Mouse (Mus musculus): Measurements from ENCODE around the gene Fbxo41.
"Not testable (repeated sequence)": the region's sequence is repeated elsewhere in the genome, so short reads cannot be mapped to it uniquely, and the experiment has no call there.

Fbxo41 gene

DNA sequence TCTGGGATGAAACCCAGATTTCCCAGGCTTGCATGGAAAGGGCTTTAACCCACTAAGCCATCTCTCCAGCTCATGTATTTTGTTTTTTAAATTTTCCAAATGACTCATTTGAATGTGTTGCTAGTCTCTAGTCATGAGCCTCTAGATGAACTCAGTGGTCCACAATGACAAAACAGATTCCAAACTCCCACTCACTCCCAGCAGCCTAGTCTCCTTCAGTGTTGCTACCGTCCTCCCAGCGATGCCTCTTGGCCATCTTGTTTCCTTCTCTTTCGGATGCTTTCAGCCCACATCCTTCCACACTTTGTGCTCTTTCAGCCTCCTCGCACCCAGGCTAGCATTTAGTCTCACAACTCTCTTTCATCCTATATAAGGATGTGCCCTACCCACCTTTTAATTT lies 12.5 kb downstream of the Fbxo41 start:
- DNase-seq (ENCODE audit: low read depth): no peak

DNA sequence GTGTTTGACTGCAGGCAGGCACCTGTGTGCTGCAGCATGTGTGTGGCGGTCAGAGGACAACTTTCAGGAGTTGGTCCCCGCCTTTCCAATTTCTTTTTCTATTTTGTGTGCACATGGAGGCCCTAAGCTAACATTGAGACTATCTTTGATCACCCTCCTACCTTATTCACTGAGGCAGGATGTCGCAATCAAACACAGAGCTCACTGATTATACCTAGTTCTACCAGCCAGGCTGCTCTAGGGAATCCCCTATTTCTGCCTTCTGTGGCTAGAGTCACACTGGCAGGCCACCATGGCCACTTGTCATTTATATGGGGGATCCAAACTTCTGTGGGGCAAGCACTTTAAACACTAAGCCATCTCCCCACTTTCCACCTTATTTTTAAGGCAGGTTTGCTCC lies 13.1 kb downstream of the Fbxo41 start:
- no peak for DNase-seq (ENCODE audit: low read depth)

DNA sequence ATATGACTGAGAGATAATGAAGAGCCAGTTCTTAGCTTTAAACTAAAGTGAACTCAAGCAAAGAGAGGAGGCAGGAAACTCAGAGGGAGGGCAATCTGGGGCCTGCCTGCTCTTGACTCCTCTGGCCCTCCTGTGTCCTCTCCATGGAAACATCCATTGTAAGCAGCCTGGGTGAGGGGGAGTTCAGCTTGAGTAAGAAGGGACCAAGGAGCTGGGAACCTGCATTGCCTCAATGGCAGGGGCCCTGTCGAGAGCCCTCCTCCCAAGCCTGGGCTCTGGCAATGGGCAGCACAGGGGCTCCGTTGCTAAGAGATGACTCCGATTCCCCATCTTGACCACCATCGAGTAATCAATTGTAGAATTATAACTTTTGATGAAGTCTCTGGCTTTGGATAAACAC lies 14.3 kb downstream of the Fbxo41 start:
- DNase-seq (ENCODE audit: low read depth): no peak

DNA sequence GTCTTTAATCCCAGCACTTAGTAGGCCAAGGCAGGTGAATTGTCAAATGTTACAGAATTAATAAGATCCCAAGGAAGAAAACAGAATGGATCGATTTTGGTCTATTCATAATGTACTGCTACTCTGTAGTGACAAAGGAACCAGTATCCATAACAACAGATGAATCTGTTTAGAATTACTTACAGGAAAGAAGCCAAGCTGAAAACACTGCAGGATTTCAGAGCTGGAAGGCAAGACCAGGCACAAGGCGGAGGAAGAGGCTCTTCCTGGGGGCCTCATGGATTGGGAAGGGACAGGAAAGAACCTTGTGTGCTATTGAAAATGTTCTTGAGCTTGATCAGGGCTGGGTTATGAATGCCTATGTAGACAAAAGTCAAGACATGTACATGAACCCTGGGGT lies 17.1 kb downstream of the Fbxo41 start:
- no peak for DNase-seq (ENCODE audit: low read depth)

DNA sequence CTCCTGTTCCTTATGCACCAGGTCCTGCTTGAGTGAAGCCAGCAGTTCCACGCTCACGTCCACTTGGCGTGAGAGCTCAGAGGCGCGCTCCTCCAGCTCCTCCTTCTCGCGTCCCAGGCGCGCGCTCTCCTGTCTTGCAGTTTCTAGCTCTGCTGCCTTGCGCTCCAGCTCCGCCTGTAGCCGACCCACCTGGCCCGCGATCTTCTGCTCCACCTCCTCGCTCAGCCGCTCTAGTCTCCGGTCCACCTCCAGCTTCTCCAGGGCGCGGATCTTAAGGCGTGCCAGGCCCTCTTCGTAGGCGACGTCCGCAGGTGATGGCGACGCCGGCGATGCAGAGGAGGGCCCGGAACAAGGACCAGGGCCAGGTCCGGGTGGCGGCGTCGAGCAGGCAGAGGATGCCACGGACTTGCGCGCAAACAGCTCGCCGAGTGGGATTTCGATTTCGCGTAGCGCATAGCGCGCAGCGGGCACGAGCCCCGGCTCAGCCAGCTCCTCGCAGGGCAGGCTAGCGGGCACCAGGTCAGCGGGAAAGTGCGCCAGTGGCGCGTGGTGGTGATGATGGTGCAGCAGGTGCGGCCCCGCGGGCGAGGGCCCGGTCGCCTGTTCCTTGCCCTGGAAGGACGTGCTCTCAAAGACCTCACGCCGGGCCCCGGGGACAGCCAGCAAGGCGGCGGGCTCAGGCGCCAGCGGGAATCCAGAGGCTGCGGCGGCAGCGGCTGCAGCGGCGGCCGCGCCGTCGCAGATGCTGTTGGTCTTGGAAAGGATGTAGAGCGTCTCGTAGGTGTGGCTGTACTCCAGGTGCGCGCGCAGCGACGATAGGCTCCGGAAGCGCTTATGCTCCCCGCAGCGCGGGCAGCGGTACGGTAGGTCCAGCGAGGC lies 18.7 kb downstream of the Fbxo41 start:
- no peak for DNase-seq (ENCODE audit: low read depth)

DNA sequence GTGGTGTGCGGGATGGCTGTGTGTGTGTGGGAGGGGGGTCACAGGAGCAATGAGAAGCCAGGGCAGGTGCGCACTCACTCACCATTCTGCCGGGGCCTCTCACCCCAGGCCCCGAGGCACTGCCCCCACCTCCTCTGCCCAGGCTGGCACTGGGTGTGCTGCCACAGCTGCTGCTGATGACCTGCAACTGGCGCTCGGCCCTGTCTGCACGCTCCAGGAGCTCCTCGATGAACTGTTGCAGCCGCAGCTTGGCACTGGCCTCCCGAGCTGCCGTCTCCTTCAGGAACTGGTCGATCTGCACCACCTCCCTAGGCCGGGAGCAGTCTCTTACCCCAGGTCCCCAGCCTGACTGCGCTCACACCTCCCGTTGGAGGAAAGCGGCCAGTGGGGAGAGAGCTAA lies 22.1 kb downstream of the Fbxo41 start:
- no peak for DNase-seq (ENCODE audit: low read depth)

DNA sequence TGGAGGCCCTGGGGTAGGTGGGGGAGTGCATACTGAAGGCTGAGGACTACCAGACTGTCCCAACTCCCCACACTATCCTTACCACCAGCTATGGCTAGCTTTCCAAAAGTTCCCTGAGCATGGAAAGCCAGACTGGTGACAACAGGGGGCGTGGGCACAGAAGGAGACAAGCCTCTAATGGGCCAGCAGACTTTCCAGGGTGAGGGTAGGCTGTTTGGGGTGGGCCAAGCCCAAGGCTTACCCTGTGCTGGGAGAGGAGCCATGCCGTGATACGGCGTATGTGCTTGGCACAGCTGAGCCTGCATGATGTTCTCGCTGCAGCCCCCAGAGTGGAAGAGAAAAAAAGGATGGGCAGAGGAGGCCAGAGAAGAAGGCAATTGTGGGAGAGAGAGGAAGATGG lies 22.8 kb downstream of the Fbxo41 start:
- no peak for DNase-seq (ENCODE audit: low read depth)

DNA sequence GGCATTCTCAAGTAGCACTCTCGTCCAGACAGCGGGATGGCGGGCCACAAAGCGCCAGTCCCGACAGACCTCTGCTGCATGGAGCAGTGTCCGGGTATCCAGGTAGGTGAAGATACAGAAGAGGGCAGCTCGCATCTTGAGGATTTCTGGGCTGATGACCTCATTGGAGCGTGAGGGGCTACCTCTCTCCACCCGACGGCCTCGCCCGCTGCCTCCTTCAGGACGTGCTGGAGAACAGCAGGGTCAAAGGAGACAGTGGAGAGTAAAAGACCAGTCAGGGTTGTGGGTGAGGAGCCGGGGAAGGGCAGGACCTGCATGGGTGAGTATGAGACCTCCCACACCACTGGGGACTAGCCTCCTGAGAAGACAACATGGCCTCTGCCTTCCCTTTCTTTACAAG lies 24.4 kb downstream of the Fbxo41 start:
- DNase-seq (ENCODE audit: low read depth): no peak

DNA sequence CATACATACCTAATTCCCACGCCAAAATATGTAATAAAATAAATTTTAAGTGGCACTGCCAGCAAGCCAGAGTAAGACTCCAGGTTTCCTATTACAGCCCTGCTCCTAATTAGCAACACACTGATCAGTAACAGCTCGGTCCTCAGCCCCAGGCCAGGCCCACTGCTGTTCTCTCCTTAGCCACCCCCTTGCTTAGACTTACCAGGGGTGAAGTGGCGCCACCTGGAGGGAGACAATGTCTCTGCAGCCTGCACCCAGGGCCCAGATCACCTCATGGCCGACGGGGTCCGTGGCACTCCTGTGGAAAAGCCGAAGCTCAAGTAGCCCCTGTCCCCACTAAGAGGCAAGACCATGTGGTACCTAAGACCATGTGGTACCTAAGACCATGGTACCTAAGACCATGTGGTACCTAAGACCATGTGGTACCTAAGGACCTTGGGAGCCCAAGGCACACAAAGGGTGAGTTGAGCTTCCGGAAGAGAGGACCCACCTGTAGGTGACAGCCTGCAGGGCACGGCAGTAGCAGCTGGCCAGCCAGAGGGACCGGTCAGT lies 25.4 kb downstream of the Fbxo41 start:
- peak; percentile 12 for DNase-seq (ENCODE audit: low read depth)

DNA sequence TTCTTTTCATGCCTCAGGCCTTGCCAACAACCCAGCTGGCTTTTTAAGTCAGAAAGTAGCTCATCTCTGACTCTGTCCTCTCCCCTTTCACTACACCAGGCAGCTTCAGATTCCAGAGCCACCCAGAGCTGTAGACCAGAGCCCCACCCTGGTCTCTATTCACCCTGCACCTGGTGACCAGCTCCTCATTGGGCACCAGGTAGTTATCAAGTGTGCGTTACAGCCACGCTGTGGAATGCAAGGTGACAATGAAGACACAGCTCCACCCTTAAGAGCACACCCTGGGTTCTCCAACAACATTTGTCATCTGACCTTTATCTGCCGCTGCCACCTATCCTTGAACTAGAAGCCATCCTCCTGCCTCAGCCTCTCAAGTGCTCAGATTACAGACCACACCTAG lies 27.2 kb downstream of the Fbxo41 start:
- DNase-seq (ENCODE audit: low read depth): no peak

DNA sequence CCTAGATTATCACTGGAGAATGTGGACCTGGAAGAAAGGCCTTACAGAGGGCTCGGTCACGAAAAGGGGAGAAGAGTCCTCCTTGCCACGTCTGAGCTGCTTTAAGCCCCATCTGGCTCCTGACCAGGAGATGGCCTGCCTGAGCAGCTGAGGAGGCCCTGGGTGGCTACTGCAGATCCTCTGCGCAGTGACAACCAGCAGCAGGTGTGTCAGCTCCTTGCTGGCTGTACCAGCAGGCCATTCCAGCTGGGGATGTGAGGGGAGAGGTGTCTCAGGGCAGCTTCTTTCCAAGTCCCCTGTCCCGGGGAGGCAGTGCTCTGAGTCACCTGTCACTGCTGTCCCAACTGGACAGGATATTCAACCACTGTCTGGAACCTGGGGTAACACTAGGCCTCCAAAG lies 30.3 kb downstream of the Fbxo41 start:
- no peak for DNase-seq (ENCODE audit: low read depth)

DNA sequence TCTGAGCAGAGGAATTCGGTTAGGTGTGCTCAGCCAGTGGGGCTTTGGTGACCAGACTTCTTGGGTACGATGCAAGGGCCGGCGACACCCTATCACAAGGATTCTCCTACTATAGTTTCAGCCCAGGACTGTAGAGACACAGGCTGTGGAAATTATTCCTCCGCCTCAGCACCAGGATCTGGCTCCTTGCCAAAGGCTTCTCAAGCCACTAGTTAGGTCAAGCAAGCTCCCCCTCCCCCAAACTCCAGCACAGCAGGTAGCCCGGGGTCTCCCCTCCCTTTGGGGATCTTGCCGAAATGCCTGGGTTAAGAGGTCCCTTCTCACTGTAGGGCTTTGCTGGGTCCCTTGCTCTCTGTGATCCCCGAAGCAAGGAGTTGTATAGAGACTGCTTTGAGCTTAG lies 30.8 kb downstream of the Fbxo41 start:
- no peak for DNase-seq (ENCODE audit: low read depth)

DNA sequence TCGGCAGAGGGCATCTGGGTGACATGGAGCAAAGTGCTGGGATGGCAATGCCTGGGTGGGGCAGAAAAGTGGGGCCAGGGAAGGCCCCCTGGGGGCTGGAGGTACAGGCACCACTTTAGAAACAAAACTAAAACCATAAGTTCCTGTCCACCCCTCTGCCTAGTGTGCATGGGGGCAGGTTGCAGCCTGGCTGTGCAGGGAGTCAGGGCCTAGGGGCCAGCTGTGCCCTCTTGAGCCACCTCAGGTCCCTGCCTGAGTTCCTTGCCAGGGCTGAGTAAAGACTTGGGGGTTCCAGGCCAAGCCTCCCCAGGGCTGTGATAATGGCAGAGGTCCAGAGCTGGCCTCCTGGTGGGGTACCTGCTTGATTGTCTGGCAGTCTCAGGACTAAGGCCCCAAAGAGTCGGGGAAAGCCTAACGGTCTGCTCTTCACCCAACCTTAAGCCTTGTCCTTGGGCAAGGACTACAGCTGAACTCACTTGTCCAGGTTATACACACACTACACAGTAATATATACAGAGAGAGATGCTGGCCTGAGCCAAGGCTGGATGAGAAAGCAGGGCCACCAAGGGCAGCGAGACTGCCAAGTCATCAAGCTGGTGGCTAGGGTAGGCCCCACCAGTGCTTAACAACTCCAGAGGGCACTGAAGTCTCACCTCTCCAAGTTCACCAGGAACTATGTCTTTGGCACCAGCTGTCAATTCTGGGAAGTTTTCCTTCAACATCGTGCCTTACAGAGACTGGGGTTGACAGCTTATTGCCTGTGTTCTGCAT lies 32.9 kb downstream of the Fbxo41 start:
- no peak for DNase-seq (ENCODE audit: low read depth)

DNA sequence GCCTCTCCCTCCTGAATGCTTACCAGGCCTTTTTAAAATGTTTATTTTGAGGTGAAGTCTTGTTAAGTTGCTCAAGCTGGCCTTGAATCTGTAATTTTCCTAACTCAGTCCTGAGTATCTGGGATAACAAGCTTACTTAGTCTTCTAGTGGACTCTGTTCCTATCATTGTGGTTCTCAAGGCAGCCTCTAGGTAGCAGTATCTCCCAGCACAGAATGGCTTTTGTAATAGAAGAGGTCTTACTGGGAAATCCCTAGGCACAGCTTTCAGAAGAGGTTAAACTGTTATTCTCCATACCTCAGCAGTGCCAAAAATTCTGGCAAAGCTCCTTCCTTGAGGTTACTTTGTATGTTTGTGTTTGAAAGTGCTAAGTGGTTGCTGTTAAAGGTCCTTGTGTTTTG lies 37.4 kb downstream of the Fbxo41 start:
- DNase-seq (ENCODE audit: low read depth): no peak

DNA sequence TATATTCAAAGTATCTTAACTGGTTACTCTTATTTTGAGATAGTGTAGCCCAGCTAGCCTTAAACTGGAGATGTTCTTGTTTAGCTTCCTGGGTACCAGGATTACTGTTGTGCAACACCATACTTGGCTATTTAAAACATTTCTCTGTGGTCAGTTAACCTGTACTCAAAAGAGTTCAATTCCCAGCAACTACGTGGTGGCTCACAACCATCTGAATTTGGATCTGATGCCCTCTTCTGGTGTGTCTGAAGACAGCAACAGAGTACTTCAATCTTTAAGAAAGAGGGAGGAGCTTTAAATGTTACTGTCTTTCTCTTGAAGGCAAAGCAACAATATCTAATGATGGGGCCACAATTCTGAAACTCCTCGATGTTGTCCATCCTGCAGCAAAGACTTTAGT lies 43.2 kb downstream of the Fbxo41 start:
- DNase-seq (ENCODE audit: low read depth): no peak

DNA sequence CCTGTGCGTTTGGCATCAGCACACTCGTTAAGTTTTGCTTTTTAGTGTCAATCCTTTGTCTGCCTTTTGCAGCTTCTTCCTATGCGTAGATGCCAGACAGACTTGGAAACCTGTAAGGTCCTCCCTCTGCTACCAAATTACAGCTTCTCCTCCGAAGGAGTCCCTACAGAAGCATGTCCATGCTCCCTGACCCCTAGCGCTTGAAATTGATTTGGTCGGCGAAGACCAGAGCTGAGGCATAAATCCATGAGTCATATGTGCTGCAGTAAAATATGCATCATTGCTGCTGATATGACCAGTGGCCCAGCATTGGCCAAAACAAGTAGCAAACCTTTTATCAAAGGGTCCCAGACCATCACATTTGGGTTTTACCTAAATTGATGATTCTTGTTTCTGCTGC lies 50.0 kb downstream of the Fbxo41 start:
- DNase-seq (ENCODE audit: low read depth): no peak

DNA sequence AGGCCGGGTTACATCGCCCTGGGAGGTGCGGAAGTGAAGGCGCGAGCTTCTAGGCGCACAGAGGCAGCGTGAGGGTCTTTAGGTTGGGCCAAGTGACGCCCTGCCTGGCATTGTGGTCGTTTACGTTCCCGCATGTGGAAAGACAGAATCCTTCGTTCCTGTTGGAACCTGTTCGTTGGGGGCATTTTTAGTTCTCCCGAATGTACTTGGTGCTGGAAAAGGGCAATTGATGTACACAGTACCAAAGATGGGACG lies 50.5 kb downstream of the Fbxo41 start:
- DNase-seq (ENCODE audit: low read depth): no peak

DNA sequence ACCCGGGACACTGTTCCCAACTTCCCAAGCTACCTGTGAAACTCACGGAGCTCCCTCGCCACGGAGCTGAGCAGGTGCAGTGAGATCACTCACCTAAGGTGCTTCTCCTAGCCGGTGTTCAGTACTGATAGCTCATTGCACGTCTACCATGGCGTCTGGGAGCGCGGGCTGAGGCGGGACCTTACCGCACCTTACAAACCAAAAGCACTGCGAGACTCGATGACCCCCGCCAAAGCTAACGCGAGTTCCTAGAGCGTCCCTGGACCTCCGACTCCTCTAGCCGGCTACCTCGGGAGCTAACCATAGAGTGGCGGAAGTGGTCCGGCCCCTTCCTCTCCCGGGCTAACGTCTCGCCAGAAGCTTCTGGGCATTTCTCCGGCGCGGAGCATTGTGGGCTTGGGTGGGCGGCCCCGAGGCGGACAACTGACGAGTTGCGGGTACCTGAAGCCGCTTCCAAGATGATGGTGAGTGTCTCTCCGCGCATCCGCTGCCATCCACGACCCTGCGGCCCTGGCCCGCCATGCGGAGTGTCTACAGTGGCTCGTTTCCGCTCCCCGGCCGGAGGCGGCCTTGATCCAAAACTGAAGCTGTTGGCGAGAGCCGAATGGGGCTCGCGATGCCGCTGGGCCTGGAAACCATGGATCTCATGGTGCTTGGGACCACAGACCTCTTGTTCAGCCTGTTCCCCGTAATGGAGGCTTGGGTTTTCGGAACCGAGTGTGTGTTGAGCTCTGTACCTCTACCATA lies 51.0 kb downstream of the Fbxo41 start, which contains the start of gene Pradc1:
Pradc1 (minus strand) TSS at position 307 of the 747 bp plus-strand sequence.
- peak; percentile 94 for DNase-seq (ENCODE audit: low read depth)

DNA sequence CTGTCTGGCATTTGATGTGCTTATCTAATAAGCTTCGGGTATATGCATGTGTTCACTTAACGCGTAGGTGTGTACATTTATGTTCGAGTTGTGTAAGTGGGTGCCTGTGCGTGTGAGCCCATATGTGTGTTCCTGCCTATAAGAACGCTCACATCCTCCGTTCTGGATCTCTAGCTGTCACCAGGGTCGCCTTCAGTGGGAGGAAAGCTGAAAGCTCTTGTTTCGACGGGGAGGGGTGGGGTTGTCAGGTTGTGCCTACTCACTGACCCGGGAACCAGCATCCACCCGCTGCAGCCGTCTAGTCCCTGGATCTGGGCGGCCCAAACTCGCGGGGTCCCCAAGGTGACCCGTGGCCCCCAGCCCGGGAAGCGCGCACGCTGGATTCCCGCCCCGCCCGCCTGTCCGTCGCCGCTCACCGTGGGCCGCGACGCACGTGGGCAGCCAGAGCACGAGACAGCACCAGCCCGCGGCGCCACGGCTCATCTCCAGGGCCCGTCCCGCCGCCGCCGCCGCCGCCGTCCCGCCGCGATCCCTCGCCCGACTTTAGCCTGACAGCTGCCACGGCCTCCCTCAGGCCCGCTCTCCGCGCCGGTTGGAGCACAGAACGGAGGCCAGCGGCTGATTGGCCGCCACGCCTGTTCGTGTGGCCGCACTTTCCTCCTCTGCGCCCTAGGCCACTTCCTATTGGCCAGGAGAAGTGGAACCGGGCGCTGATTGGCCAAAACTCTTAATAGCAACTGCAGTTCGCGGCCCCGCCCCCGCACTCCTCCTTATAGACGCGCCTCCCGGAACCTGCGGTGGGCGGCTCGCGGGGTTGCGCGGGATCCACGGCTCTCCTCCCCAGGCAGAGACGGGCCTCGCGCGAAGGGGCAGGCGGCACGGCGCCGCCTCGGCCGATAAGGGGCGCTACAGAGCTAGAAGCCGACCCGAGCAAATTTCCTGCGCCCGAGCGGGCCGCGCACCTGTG lies 51.8 kb downstream of the Fbxo41 start, which contains the start of gene Cct7:
Cct7 (plus strand) TSS at position 818 of the 967 bp plus-strand sequence.
- DNase-seq (ENCODE audit: low read depth): peak; percentile 97

DNA sequence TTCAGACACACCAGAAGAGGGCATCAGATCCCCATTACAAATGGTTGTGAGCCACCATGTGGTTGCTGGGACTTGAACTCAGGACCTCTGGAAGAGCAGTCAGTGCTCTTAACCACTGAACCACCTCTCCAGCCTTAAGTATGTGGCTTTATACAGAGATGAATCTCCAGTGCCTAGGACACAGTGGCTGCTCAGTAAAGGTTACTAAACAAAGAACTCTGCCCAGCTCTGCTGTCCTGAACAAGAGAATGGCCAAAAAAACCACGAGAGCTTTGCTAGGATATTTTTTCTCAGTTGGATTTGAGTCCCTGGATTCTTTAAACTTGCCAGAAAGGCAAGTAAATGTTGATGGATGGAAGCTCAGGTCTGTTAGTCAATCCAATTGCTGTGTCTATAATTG lies 52.7 kb downstream of the Fbxo41 start:
- DNase-seq (ENCODE audit: low read depth): not testable (repeated sequence)

DNA sequence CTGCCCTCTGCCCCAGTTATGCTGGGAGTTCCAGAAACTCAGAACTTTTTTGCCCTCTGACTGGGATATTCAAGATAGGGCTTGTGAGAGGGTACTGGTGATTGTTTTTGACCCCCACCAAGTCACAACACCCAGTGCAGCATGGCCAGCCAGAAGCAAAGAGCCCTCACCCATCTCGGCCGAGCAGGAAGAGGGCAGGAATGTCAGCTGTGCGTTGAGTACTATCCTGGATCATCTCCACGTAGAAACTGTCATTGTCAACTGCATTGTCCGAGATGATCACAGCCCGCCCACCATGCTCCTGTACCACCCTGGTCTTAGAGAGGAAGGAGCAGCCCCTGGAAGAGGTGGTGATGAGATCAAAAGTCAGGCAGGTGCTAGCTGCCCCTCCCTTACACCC lies 55.4 kb downstream of the Fbxo41 start:
- no peak for DNase-seq (ENCODE audit: low read depth)
